Mouse (Mus musculus) hindbrain, embryonic 15.5 days (tissue): ENCODE data around the gene Litaf. TPM values are rescaled to one million over a fixed set of nuclear protein-coding genes. Genes with fewer than 3 reads are reported as not detected.
A peak's percentile ranks its signal among the peaks of the same experiment; 100 is the strongest.
"Not testable (repeated sequence)": the region's sequence is repeated elsewhere in the genome, so short reads cannot be mapped to it uniquely, and the experiment has no call there.

Experiments used
- ATAC-seq: fragments of 200-750 bp; cut with Nextera tagmentation; 2 replicates; pipeline ENCODE4 v1.8.0; 2017; ENCODE audit warnings: low read depth, moderate number of reproducible peaks, moderate TSS enrichment; ENCODE audit not compliant: low FRiP score
- H3K27ac ChIP-seq: fragments of 300-500 bp; sonication (generic); replicated peaks from 2 replicates; pipeline ENCODE4 v1.5.1; 2015; ENCODE audit warnings: mild to moderate bottlenecking, inconsistent platforms
- H3K27me3 ChIP-seq: fragments of 300-500 bp; sonication (generic); 2 replicates; pipeline ENCODE4 v1.6.1; 2015; ENCODE audit warnings: control low read depth, inconsistent platforms
- H3K36me3 ChIP-seq: fragments of 300-500 bp; sonication (generic); 2 replicates; pipeline ENCODE4 v1.6.1; 2015; ENCODE audit warnings: control low read depth, inconsistent platforms
- H3K4me1 ChIP-seq: fragments of 300-500 bp; sonication (generic); replicated peaks from 2 replicates; pipeline ENCODE4 v1.6.1; 2015; ENCODE audit warnings: control low read depth, inconsistent platforms
- H3K4me2 ChIP-seq: fragments of 300-500 bp; sonication (generic); 2 replicates; pipeline ENCODE4 v1.6.1; 2015; ENCODE audit warnings: moderate library complexity, mild to moderate bottlenecking, inconsistent platforms
- H3K4me3 ChIP-seq: fragments of 300-500 bp; sonication (generic); 2 replicates; pipeline ENCODE4 v1.5.1; 2015; ENCODE audit warnings: mild to moderate bottlenecking, inconsistent platforms
- H3K9ac ChIP-seq: fragments of 300-500 bp; sonication (generic); 2 replicates; pipeline ENCODE4 v1.6.1; 2015; ENCODE audit warnings: inconsistent platforms
- H3K9me3 ChIP-seq: fragments of 300-500 bp; sonication (generic); 2 replicates; pipeline ENCODE4 v1.6.1; 2016; ENCODE audit warnings: control low read depth, inconsistent platforms
- WGBS: fragments of 180-500 bp; shearing (Covaris S2); methylation state at CpG from one replicate; pipeline ENCODE4 v1.1.7; 2015; 5-methylcytosine and 5-hydroxymethylcytosine counted together
- polyA plus RNA-seq: library from polyadenylated mRNA; unstranded; fragments of >200 nt; fragmentation: Nextera tagmentation; extraction: Ambion mirVana; gene quantifications from 2 replicates; pipeline ENCODE4 v1.2.1, GENCODE M21; 2015

Gene Litaf
- polyA plus RNA-seq, 1 experiment from 2014 or later: 32.2 TPM

DNA sequence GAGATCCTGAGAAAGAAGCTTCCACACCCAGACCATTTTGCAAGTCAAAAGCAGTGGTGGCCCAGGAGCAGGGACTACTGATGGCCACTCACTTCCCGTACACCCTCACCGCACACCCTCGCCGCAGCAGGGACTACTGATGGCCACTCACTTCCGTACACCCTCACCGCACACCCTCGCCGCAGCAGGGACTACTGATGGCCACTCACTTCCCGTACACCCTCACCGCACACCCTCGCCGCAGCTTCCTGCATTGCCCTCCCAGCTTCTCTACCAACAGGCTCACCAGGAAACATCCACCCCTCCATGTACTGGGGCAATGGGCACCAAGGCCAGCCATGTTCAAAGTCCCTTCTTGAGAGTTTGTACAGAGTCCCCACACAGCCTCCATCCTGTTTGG, 107.7 kb downstream of the Litaf start:
- H3K36me3 ChIP-seq, H3K9ac ChIP-seq, H3K4me3 ChIP-seq, ATAC-seq, H3K4me2 ChIP-seq, H3K27me3 ChIP-seq, H3K9me3 ChIP-seq: not testable (repeated sequence)
- 97% methylated on average over 12 of the region's 12 CpGs for WGBS
- Histone ChIP-seq H3K4me1 (peaks cover 26% of the 10 kb centered on the region), H3K27ac (peak overlapping the region; percentile 55; the same call in 1 of the 2 replicates)

DNA sequence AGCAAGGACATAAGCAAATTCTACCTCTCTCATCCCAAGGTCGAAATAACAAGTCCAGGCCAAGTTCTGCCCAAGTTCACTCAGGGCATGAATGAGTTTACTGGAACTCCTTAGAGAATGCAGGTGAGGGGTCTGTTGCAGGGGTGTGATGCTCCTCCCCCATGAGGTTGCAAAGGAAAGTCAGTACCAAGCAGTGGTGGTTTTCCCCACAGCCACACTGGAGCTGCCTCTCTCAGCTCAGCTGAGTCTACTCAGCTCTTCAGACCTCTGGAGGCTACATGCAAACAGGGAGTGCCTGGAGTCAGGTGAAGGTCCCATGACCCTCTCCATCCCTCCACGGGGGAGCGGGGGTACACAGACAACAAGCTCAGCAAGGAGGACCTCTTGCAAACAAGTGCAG, 108.2 kb downstream of the Litaf start:
- Histone ChIP-seq H3K36me3 (no peaks in the 10 kb centered on the region), H3K27me3 (no peaks in the 10 kb centered on the region), H3K27ac (peak overlapping the region; percentile 28; the same call in 1 of the 2 replicates), H3K9me3 (no peaks in the 10 kb centered on the region), H3K4me3 (no peak overlapping the region), H3K4me2 (no peak overlapping the region), H3K9ac (no peak overlapping the region), H3K4me1 (peaks cover 26% of the 10 kb centered on the region)
- ATAC-seq: no peak
- WGBS: 87% methylated on average over 3 of the region's 3 CpGs

DNA sequence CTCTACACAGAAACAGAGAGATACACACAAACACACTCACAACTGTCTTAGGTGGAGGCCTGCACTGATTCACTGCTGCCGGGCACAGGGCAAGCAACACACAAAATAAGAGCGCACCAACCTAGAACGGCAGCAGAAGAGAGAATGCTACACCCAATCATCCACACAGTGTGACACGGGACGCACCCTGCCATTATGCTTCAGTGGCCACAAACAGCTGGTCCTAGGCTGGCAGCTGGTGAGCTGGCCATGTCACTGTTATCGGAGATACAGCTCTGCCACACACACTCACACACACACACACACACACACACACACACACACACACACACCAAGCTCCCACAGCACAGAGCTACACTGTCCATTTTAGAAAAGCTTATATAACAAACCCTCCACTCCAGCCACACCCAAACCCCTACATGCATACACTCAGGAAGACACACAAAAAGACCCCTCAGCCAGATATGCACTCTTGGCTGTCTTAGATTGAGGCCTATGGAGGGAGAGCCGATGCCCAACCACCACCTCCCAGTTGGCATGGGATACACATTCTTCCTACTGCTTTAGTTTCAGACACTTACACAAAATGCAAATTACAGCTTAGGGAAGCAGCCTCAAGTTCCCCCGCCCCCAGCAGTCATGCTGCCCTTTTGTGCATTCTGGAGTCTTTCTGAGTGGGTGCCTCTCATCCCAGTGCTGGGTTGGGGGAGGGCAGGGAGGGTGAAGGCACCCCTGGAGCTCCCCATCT, 108.8 kb downstream of the Litaf start:
- no peak overlapping the region for H3K9ac ChIP-seq
- 50% methylated on average over 8 of the region's 8 CpGs for WGBS
- no peaks in the 10 kb centered on the region for H3K27me3 ChIP-seq
- peaks cover 26% of the 10 kb centered on the region for H3K4me1 ChIP-seq
- H3K27ac ChIP-seq: peak overlapping the region; percentile 28
- H3K9me3 ChIP-seq: no peaks in the 10 kb centered on the region
- H3K36me3 ChIP-seq: no peaks in the 10 kb centered on the region
- H3K4me3 ChIP-seq: no peak overlapping the region
- ATAC-seq: peak; percentile 71
- H3K4me2 ChIP-seq: no peak overlapping the region

DNA sequence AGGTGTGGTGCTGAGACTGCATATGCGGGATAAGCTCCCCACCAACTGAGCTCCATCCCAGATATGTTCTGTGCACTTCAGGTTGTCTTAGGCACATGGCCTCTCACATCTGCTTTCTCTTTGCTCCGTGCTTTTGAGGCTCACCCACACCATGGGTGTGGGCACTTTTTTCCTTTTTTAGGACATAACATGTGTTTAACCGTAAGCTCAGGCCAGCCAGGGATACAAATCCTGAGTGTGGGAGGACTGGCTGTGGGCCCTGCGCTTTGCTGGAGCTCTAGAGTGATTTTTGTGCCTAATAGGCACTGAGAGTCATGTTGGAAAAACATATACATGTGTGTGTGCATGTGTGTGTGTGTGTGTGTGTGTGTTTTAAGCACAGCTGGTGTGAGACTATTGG, 110.9 kb downstream of the Litaf start:
- peaks cover 26% of the 10 kb centered on the region for H3K4me1 ChIP-seq
- no peak for ATAC-seq
- no peak overlapping the region for H3K4me3 ChIP-seq
- H3K27ac ChIP-seq: no peak overlapping the region
- H3K9ac ChIP-seq: no peak overlapping the region
- 94% methylated on average over 4 of the region's 4 CpGs for WGBS
- H3K36me3 ChIP-seq: no peaks in the 10 kb centered on the region
- no peak overlapping the region for H3K4me2 ChIP-seq
- H3K27me3 ChIP-seq: no peaks in the 10 kb centered on the region
- no peaks in the 10 kb centered on the region for H3K9me3 ChIP-seq

DNA sequence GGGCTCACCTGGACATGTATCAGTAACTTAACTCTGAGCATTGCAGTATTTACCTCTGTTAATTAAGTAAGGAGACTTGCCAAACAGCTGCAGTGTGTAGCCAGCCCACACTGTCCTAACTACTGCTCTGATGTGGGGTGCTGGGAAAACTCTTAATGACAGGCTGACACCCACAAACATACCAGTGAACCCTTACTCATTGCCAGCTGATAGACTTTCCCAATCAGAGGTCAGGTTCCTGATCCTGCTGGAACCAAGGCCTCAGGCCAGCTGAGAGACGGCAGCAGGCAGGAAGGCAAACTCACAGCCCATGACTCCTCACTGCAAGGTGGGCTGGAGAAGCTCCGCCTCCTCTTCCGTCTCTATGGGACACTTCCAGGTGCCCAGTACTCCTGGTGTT, 113.1 kb downstream of the Litaf start:
- Histone ChIP-seq H3K36me3 (no peaks in the 10 kb centered on the region), H3K4me2 (no peak overlapping the region), H3K4me1 (peaks cover 15% of the 10 kb centered on the region), H3K27ac (no peak overlapping the region), H3K9ac (no peak overlapping the region), H3K9me3 (no peaks in the 10 kb centered on the region), H3K27me3 (no peaks in the 10 kb centered on the region), H3K4me3 (no peak overlapping the region)
- no peak for ATAC-seq
- 89% methylated on average over 3 of the region's 3 CpGs for WGBS

DNA sequence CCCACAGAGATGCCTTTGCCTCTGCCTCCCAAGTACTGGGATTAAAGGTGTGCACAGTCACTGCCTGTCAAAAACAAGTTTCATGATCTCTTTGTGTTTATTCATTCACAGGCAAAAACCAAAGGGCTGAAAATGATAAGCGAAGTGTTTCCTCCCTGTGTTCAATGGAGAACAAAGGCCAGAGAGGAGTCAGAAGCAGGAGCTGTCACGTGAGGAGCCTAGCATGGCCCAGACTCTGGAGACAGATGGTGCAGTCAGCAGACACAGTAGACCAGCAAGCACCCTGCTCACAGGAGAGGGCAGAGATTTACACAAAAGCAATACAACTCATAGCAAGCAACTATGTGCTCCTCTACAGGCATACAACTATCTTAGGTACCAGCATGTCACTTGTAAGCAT, 113.9 kb downstream of the Litaf start:
- Histone ChIP-seq H3K9me3 (no peaks in the 10 kb centered on the region), H3K27ac (no peak overlapping the region), H3K9ac (no peak overlapping the region), H3K36me3 (no peaks in the 10 kb centered on the region), H3K4me2 (no peak overlapping the region), H3K4me1 (peaks cover 7% of the 10 kb centered on the region; the same call in 1 of the 2 replicates), H3K4me3 (no peak overlapping the region), H3K27me3 (no peaks in the 10 kb centered on the region)
- no peak for ATAC-seq
- WGBS: 39% methylated on average over 2 of the region's 2 CpGs

DNA sequence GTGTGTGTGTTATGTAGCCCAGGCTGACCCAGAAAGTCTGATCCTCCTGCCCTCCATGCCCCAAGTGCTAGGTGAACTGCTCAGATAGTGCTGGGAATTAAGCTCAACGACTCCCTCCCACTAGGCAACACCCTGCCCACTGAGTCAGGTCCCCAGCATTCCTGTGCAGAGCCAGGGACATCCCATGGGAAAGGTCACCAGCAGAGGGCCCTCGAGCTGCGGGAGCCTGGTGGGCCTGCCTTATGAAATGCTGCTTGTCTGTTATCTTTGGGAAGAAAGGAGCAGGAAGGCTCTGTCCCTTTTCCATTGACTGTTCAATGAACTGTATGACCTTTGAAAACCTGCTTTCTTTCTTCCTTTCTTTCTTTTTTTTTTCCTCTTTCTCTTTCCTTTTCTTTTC, 114.4 kb downstream of the Litaf start:
- Histone ChIP-seq H3K4me1 (peaks cover 2% of the 10 kb centered on the region; the same call in 1 of the 2 replicates), H3K9me3 (no peaks in the 10 kb centered on the region), H3K36me3 (no peaks in the 10 kb centered on the region), H3K27me3 (no peaks in the 10 kb centered on the region), H3K4me2 (no peak overlapping the region), H3K27ac (no peak overlapping the region), H3K9ac (no peak overlapping the region), H3K4me3 (no peak overlapping the region)
- WGBS: 10% methylated on average over 3 of the region's 3 CpGs
- no peak for ATAC-seq

DNA sequence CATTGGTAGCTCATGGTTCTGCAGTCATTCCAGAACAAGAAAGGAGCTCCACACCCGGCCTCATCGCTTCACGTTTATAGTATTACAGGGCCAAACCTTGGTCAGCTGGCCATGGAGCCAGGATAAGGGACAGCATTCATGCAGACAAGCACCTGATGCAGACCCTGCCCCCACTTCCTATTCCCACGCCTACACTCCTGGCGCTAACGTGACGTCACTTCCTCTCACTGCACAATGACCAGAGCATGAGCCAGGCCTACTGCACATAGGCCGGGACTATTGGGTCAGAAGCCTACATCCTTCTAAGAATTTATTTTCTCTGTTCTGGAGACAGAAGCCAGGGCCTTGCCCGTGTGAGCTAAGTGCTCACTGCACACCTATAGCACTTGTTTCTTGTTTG, 115.4 kb downstream of the Litaf start:
- Histone ChIP-seq H3K9me3 (no peaks in the 10 kb centered on the region), H3K4me2 (no peak overlapping the region), H3K4me3 (no peak overlapping the region), H3K9ac (no peak overlapping the region), H3K27ac (no peak overlapping the region), H3K27me3 (no peaks in the 10 kb centered on the region), H3K4me1 (no peaks in the 10 kb centered on the region), H3K36me3 (no peaks in the 10 kb centered on the region)
- ATAC-seq: no peak
- 90% methylated on average over 9 of the region's 9 CpGs for WGBS

DNA sequence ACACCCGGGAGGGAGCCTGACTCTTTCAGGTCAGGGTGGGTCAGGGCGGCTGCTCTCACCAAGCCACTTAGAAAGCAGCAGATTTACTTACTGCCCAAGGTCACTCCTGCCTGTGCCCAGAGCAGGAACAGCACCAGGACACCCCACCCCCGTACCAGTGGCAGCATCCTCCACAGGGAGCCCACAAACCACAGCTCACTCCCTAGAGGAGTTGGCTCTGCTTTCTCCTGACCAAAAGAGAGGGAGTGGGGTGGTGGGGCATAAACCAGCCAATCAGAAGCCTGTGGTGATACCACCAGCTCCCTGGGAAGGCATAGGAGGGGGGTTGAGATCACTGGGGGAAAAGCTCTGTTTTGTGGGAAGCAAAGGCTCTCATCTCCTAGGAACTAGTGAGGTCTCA, 118.2 kb downstream of the Litaf start:
- H3K4me2 ChIP-seq: no peak overlapping the region
- H3K27me3 ChIP-seq: no peaks in the 10 kb centered on the region
- no peaks in the 10 kb centered on the region for H3K4me1 ChIP-seq
- no peak overlapping the region for H3K27ac ChIP-seq
- H3K36me3 ChIP-seq: no peaks in the 10 kb centered on the region
- WGBS: 31% methylated on average over 3 of the region's 3 CpGs
- no peak overlapping the region for H3K4me3 ChIP-seq
- no peak overlapping the region for H3K9ac ChIP-seq
- no peak for ATAC-seq
- H3K9me3 ChIP-seq: no peaks in the 10 kb centered on the region

DNA sequence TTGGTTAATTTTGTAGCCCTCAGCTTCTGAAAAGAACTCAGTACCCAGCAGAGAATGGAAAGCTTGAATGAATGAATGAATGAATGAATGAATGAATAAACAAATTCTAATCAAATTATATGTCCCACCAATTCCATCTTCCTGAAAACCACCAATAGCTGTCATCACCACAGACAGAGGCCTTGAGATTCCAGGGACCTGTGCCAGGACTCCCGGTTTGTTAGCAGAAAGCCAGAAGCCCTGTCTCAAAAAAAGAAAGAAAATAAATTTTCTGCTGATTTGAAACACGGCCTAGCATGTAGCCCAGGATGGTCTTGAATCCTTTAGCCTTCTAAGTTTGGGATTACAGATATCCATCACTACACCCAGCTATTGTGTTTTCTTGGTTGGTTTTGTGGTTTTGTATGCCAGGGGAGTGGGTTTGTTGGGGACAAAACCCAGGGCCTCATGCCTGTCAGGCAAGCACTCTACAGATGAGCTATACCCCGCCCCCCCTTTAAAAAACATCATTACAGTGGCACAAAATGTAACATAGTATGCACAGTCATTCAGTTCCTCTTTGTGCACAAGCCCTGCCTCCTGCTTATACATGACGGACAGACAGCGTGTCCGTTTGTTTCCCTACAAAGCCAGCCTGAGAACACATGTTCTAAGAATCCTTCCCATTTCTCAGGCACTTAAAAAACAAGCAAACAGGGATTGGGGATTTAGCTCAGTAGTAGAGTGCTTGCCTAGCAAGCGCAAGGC, 120.4 kb downstream of the Litaf start:
- no peak overlapping the region for H3K27ac ChIP-seq
- WGBS: 77% methylated on average over 7 of the region's 7 CpGs

DNA sequence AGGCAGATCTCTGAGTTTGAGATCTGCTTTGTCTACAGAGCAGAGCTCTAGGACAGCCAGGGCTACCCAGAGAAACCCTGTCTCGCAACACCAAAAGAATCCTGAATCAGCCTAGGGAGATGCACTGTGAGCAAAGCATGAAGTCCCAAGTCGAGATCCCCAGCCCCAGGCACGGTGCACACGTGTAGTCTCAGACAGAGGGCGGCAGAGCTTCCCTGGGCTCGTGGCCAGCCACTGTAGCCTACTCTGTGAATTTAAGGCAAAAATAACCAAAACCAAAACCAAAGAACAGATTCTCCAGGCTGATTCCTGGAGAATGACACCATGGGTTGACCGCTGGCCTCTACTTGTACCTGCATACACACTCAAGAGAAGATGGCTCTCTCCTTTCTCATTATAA, 121.4 kb downstream of the Litaf start:
- Histone ChIP-seq H3K27ac (no peak overlapping the region), H3K4me3 (no peak overlapping the region), H3K27me3 (no peaks in the 10 kb centered on the region), H3K4me2 (no peak overlapping the region), H3K36me3 (no peaks in the 10 kb centered on the region), H3K9me3 (no peaks in the 10 kb centered on the region), H3K4me1 (no peaks in the 10 kb centered on the region), H3K9ac (no peak overlapping the region)
- WGBS: 84% methylated on average over 7 of the region's 7 CpGs
- no peak for ATAC-seq

More for the DNA sequence above, 120.4 kb downstream of the Litaf start:
- Histone ChIP-seq H3K4me1 (no peaks in the 10 kb centered on the region), H3K9me3 (no peaks in the 10 kb centered on the region), H3K4me3 (no peak overlapping the region), H3K27me3 (no peaks in the 10 kb centered on the region), H3K4me2 (no peak overlapping the region), H3K9ac (no peak overlapping the region), H3K36me3 (no peaks in the 10 kb centered on the region)
- ATAC-seq: no peak

DNA sequence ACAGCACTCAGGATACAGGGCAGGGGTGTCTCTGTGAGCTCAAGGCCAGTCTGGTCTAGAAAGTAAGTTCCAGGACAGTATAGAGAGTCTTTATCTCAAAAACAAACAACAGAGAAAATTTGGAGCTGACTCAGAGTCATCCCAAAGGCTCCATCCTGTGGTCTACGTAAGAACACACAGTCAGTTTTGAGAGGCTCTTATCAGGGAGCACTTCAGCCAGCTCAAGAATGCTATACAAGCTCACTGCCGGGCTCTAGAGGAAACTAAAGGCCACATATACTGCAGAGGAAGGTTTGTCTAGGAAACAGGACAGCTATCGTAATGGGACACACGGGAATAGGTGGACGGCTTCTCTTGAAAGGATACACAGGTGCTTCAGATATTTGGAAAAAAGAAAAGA, 122.7 kb downstream of the Litaf start:
- Histone ChIP-seq H3K36me3 (no peaks in the 10 kb centered on the region), H3K4me2 (no peak overlapping the region), H3K27me3 (no peaks in the 10 kb centered on the region), H3K4me3 (no peak overlapping the region), H3K9me3 (no peaks in the 10 kb centered on the region), H3K27ac (no peak overlapping the region), H3K9ac (no peak overlapping the region), H3K4me1 (no peaks in the 10 kb centered on the region)
- no peak for ATAC-seq
- 81% methylated on average over 5 of the region's 5 CpGs for WGBS
